Mouse (Mus musculus): Measurements from ENCODE around the gene Vmn1r158. TPM values are rescaled to one million over a fixed set of nuclear protein-coding genes. Genes with fewer than 3 reads are reported as not detected.

Vmn1r158 gene
- polyA plus RNA-seq (2015; fragmentation: Nextera tagmentation; extraction: Ambion mirVana): not detected in 2 replicates

GRCm38 (mm10) chr7:22790682-22791081 lies at the start of gene Vmn1r158:
Gene Vmn1r158 (minus strand): TSS chr7:22790782.

GRCm38 (mm10) chr7:22761397-22761796 lies 29.2 kb downstream of the Vmn1r158 start, which contains the start of gene Vmn1r157:
Gene Vmn1r157 (plus strand): TSS chr7:22761697.

Other genes starting within 250 kb of the Vmn1r158 start
- not detected in 2 replicates for gene Gm4201, start 225.4 kb downstream of the Vmn1r158 start, polyA plus RNA-seq (2015; fragmentation: Nextera tagmentation; extraction: Ambion mirVana)
- not detected in 2 replicates for gene Gm4565, start 202.7 kb downstream of the Vmn1r158 start, polyA plus RNA-seq (2015; fragmentation: Nextera tagmentation; extraction: Ambion mirVana)
- gene Vmn1r155, start 132.8 kb downstream of the Vmn1r158 start, polyA plus RNA-seq (2015; fragmentation: Nextera tagmentation; extraction: Ambion mirVana): not detected in 2 replicates
- not detected in 2 replicates for gene Gm8693, start 98.5 kb downstream of the Vmn1r158 start, polyA plus RNA-seq (2015; fragmentation: Nextera tagmentation; extraction: Ambion mirVana)
- not detected in 2 replicates for gene Gm4567, start 71.1 kb downstream of the Vmn1r158 start, polyA plus RNA-seq (2015; fragmentation: Nextera tagmentation; extraction: Ambion mirVana)
- gene Vmn1r157, start 29.1 kb downstream of the Vmn1r158 start, polyA plus RNA-seq (2015; fragmentation: Nextera tagmentation; extraction: Ambion mirVana): not detected in 2 replicates
- gene Vmn1r159, start 52.8 kb upstream of the Vmn1r158 start, polyA plus RNA-seq (2015; fragmentation: Nextera tagmentation; extraction: Ambion mirVana): not detected in 2 replicates
- gene Vmn1r160, start 80.4 kb upstream of the Vmn1r158 start, polyA plus RNA-seq (2015; fragmentation: Nextera tagmentation; extraction: Ambion mirVana): not detected in 2 replicates
- gene Gm4214, start 193.9 kb upstream of the Vmn1r158 start, polyA plus RNA-seq (2015; fragmentation: Nextera tagmentation; extraction: Ambion mirVana): not detected in 2 replicates
- gene Gm4216, start 229.1 kb upstream of the Vmn1r158 start, polyA plus RNA-seq (2015; fragmentation: Nextera tagmentation; extraction: Ambion mirVana): not detected in 2 replicates

Measured in spleen, postnatal 0 days (tissue).